13 mouse cellular contexts compared by ENCODE assay signal in the genomic region with DNA sequence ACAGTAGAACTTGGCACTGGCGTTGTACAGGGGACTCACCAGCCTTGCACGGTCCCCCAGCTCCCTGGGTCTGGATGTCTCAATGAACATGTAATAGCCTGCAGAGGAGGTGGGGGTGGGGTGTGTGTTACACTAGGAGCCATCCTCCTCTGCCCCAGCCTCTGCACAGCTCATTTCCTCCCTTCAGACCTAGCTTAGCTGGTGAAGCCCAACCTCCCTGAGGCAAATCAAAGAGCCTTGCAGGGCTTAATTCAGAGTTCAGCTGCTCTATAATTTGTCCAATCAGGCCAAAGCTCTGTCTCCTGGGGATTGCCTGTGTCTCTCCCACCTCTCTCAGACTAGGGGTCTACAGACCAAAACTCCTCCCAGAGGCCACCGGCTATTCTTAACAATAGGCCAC.
DNase-seq lines count a peak whose midpoint lies in the region; ATAC-seq and TF ChIP-seq lines count a peak whose summit lies in the region.
"Had no signal": no experiment of that assay in that cellular context is flagged by ENCODE, and none has a peak within 500 bp of the region (broad histone marks: within the 10 kb centered on the region; RNA-seq: fewer than 3 reads in every experiment).

No protein-coding gene starts in this region.

- peak; percentile 54 for DNase-seq in embryo, embryonic 10 days (ENCODE audit: low spot score)
- DNase-seq in embryo, embryonic 9.5 days (ENCODE audit: extremely low spot score), result no peak
- DNase-seq in neural tube, embryonic 10.5 days (ENCODE audit: extremely low spot score, low spot score), result no peak
- peak; percentile 50 for DNase-seq in hindbrain, postnatal 0 days (ENCODE audit: low spot score)
- DNase-seq in naive thymus-derived CD4-positive, alpha-beta T cell, adult 2 months (ENCODE audit: low read depth), result peak; percentile 28
- DNase-seq in adrenal gland, adult (ENCODE audit: inconsistent age in 2 of 2, low spot score in 1 of 2), result no peak
- DNase-seq in ovary, postnatal 10 days (ENCODE audit: low spot score), result no peak
- DNase-seq: adrenal gland, postnatal 36 days; cerebellum, adult 9-11 months had no signal

- no peak overlapping the region for H3K9ac ChIP-seq in neural tube, embryonic 12.5 days
- H3K9ac ChIP-seq in hindbrain, postnatal 0 days (replicated peaks; ENCODE audit: low read length), result no peak overlapping the region
- H3K9ac ChIP-seq: limb, embryonic 15.5 days; stomach, embryonic 15.5 days had no signal

- 0 out of 2 replicates have a peak, but pooled peaks cover 3% of the 10 kb centered on the region for H3K27me3 ChIP-seq in neural tube, embryonic 12.5 days (replicated peaks)
- no peaks in the 10 kb centered on the region for H3K27me3 ChIP-seq in hindbrain, postnatal 0 days (ENCODE audit: insufficient read depth, low read length)
- H3K27me3 ChIP-seq: stomach, embryonic 15.5 days had no signal

- WGBS in neural tube, embryonic 12.5 days, result 34% methylated on average over 3 of the region's 3 CpGs
- WGBS in hindbrain, postnatal 0 days, result 32% methylated on average over 3 of the region's 3 CpGs

- H3K4me3 ChIP-seq in neural tube, embryonic 12.5 days, result no peak overlapping the region
- H3K4me3 ChIP-seq in hindbrain, postnatal 0 days (ENCODE audit: low read length), result no peak overlapping the region
- H3K4me3 ChIP-seq: limb, embryonic 15.5 days; stomach, embryonic 15.5 days had no signal

- peaks cover 33% of the 10 kb centered on the region for H3K4me1 ChIP-seq in neural tube, embryonic 12.5 days
- peaks cover 11% of the 10 kb centered on the region; the same call in 1 of the 2 replicates for H3K4me1 ChIP-seq in hindbrain, postnatal 0 days (ENCODE audit: insufficient read depth, low read length)

- H3K4me2 ChIP-seq in neural tube, embryonic 12.5 days (replicated peaks), result 0 out of 2 replicates have a peak overlapping the region, but pooled peaks have one; percentile 2
- no peak overlapping the region for H3K4me2 ChIP-seq in hindbrain, postnatal 0 days (ENCODE audit: low read depth, low read length)
- H3K4me2 ChIP-seq: limb, embryonic 15.5 days; stomach, embryonic 15.5 days had no signal

- ATAC-seq in neural tube, embryonic 12.5 days (ENCODE audit: low FRiP score, low read depth), result peak; percentile 46; the same call in 1 of the 2 replicates
- no peak for ATAC-seq in hindbrain, postnatal 0 days

- H3K9me3 ChIP-seq in neural tube, embryonic 12.5 days, result no peaks in the 10 kb centered on the region
- H3K9me3 ChIP-seq in hindbrain, postnatal 0 days (ENCODE audit: low read length), result no peaks in the 10 kb centered on the region
- H3K9me3 ChIP-seq: limb, embryonic 15.5 days; stomach, embryonic 15.5 days had no signal

- TF ChIP-seq CTCF in hindbrain, postnatal 0 days (IDR thresholded peaks at IDR 0.05; ENCODE audit: low read depth), result no peak

- H3K27ac ChIP-seq in neural tube, embryonic 12.5 days, result no peak overlapping the region
- no peak overlapping the region for H3K27ac ChIP-seq in hindbrain, postnatal 0 days
- H3K27ac ChIP-seq: limb, embryonic 15.5 days; macrophage; stomach, embryonic 15.5 days had no signal

- H3K36me3 ChIP-seq in neural tube, embryonic 12.5 days, result no peaks in the 10 kb centered on the region
- peaks cover 3% of the 10 kb centered on the region; the same call in 1 of the 2 replicates for H3K36me3 ChIP-seq in hindbrain, postnatal 0 days (ENCODE audit: insufficient read depth, low read length)
- H3K36me3 ChIP-seq: limb, embryonic 15.5 days; stomach, embryonic 15.5 days had no signal

Comparison
In these comparisons a context has a peak if more than half of its experiments do, and no peak if none do; other contexts are left out.
1. DNase-seq: peak in embryo, embryonic 10 days (single experiment), hindbrain, postnatal 0 days (single experiment) and naive thymus-derived CD4-positive, alpha-beta T cell, adult 2 months (single experiment); none in embryo, embryonic 9.5 days (single experiment), neural tube, embryonic 10.5 days (single experiment), adrenal gland, adult (0 of 2) and ovary, postnatal 10 days (single experiment).